Mouse (Mus musculus) MEL (cell line): Measurements from ENCODE around the gene Elmsan1.

Experiments
- CTCF ChIP-seq, 3 experiments: IDR thresholded peaks in 2 of 3; conservative IDR thresholded peaks in 1 of 3; 2 replicates each; pipeline ENCODE4 v1.5.1; 2011 to 2012; ENCODE audit warnings: low read length in 3 of 3, low read depth in 2 of 3, mild to moderate bottlenecking in 2 of 3, improper control_type of control experiment in 1 of 3, inconsistent platforms in 1 of 3, mixed read lengths in 1 of 3, moderate library complexity in 1 of 3; ENCODE audit not compliant: control insufficient read depth in 1 of 3, insufficient read depth in 1 of 3, poor library complexity in 1 of 3, severe bottlenecking in 1 of 3
- KAT2A ChIP-seq: conservative IDR thresholded peaks from 2 replicates; pipeline ENCODE4 v1.6.1; 2012; ENCODE audit warnings: low read depth, low read length, improper control_type of control experiment, inconsistent platforms
- MEF2A ChIP-seq: IDR thresholded peaks from 2 replicates; pipeline ENCODE4 v1.6.1; 2014; ENCODE audit warnings: low read depth, mild to moderate bottlenecking, inconsistent platforms, low read length, improper control_type of control experiment; ENCODE audit not compliant: poor library complexity, insufficient replicate concordance, severe bottlenecking; ENCODE audit errors: extremely low read depth
- MYB ChIP-seq: IDR thresholded peaks from 2 replicates; pipeline ENCODE4 v1.6.1; 2011; ENCODE audit warnings: mild to moderate bottlenecking, low read depth, low read length, improper control_type of control experiment
- ZNF384 ChIP-seq: IDR thresholded peaks from 2 replicates; pipeline ENCODE4 v1.6.1; 2012; ENCODE audit warnings: low read depth, mild to moderate bottlenecking, inconsistent platforms, low read length, improper control_type of control experiment

- no peak for TF ChIP-seq KAT2A
- no peak for TF ChIP-seq ZNF384
- no peak for TF ChIP-seq MEF2A
- no peak for TF ChIP-seq CTCF (IDR thresholded peaks at IDR 0.05 in 2 of 3, conservative IDR thresholded peaks at IDR 0.05 in 1 of 3; ENCODE audit: control insufficient read depth in 1 of 3, insufficient read depth in 1 of 3, low read depth in 2 of 3, low read length in 3 of 3, poor library complexity in 1 of 3, severe bottlenecking in 1 of 3)
- no peak for TF ChIP-seq MYB
These were observed 48.1 kb downstream of the Elmsan1 start for GRCm38 (mm10) chr12:84170610-84171009.
